Mouse (Mus musculus) lung, postnatal 0 days (tissue): ENCODE results near the gene Pacrg.

Experiments
- CTCF ChIP-seq: IDR thresholded peaks from 2 replicates; pipeline ENCODE4 v1.5.1; 2016; ENCODE audit warnings: antibody characterized with exemption, mild to moderate bottlenecking
- EP300 ChIP-seq: IDR thresholded peaks from 2 replicates; pipeline ENCODE4 v1.6.1; 2016; ENCODE audit warnings: antibody characterized with exemption, mild to moderate bottlenecking, control low read depth

DNA sequence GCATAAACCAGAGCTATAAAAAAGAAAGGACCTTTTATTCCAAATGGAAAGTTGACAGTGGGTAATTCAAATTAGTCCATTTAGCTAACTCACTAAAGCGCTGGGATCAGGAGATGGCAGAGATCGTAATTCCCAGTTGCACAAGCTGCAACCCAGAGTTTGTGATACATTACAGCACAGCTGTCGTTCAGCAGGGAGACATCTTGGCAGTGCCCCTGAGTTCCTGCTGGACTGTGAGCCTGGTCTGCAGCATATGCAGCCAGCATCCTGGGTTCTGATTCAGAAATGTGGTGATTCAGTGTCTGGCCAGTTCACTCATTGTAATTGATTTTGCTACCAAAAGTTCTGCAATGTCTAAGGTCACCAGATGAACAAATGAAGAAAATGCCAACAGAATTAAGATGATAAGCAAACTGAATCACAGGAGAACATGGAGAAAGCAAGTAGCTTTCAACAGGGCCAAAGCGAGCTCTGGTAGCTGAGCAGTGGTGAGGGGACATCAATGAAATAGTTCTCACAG is 55.6 kb downstream of the Pacrg start:
- TF ChIP-seq CTCF (no peak), EP300 (no peak)
